Mouse (Mus musculus): ENCODE data around the gene Slirp. TPM values are rescaled to one million over a fixed set of nuclear protein-coding genes. Genes with fewer than 3 reads are reported as not detected.

Slirp gene
- 6.1 and 22.0 TPM in 2 replicates for polyA plus RNA-seq (2012; rRNA removed; ENCODE audit: low replicate concordance)

GRCm38 (mm10) chr12:87443700-87444122 lies at the start of gene Slirp, which contains the start of gene Alkbh1:
Gene Slirp, plus strand, starts transcription at chr12:87443896.
Gene Alkbh1, minus strand, starts transcription at chr12:87444017.

GRCm38 (mm10) chr12:87471964-87472786 lies 28.5 kb downstream of the Slirp start, which contains the start of gene Snw1:
Gene Snw1, minus strand, starts transcription at chr12:87472274.

GRCm38 (mm10) chr12:87494421-87494820 lies 50.7 kb downstream of the Slirp start, which contains the start of gene Gm5788:
Gene Gm5788, plus strand, starts transcription at chr12:87494721.

Other genes with a start within 250 kb of the Slirp start
- gene Samd15, start 244.2 kb upstream of the Slirp start, polyA plus RNA-seq (2012; rRNA removed; ENCODE audit: low replicate concordance), result not detected in 2 replicates
- gene Tmed8, start 243.4 kb upstream of the Slirp start, polyA plus RNA-seq (2012; rRNA removed; ENCODE audit: low replicate concordance), result 5.1 and 8.2 TPM in 2 replicates
- gene Noxred1, start 205.2 kb upstream of the Slirp start, polyA plus RNA-seq (2012; rRNA removed; ENCODE audit: low replicate concordance), result 0.73 and 1.2 TPM in 2 replicates
- gene Vipas39, start 177.6 kb upstream of the Slirp start, polyA plus RNA-seq (2012; rRNA removed; ENCODE audit: low replicate concordance), result 21.4 and 56.2 TPM in 2 replicates
- 34.0 and 47.0 TPM in 2 replicates for gene Ahsa1, start 177.4 kb upstream of the Slirp start, polyA plus RNA-seq (2012; rRNA removed; ENCODE audit: low replicate concordance)
- 0.62 and 1.4 TPM in 2 replicates for gene Ism2, start 144.2 kb upstream of the Slirp start, polyA plus RNA-seq (2012; rRNA removed; ENCODE audit: low replicate concordance)
- gene Sptlc2, start 55.5 kb upstream of the Slirp start, polyA plus RNA-seq (2012; rRNA removed; ENCODE audit: low replicate concordance), result 6.3 and 12.0 TPM in 2 replicates
- gene Alkbh1, start 121 bp downstream of the Slirp start, polyA plus RNA-seq (2012; rRNA removed; ENCODE audit: low replicate concordance), result 16.1 and 18.7 TPM in 2 replicates
- gene Snw1, start 28.4 kb downstream of the Slirp start, polyA plus RNA-seq (2012; rRNA removed; ENCODE audit: low replicate concordance), result 6.1 and 12.5 TPM in 2 replicates
- gene Gm5788, start 50.8 kb downstream of the Slirp start, polyA plus RNA-seq (2012; rRNA removed; ENCODE audit: low replicate concordance), result not detected in 2 replicates
- gene Gm8300, start 70.4 kb downstream of the Slirp start, polyA plus RNA-seq (2012; rRNA removed; ENCODE audit: low replicate concordance), result not detected in 2 replicates
- not detected in 2 replicates for gene Oog1, start 158.8 kb downstream of the Slirp start, polyA plus RNA-seq (2012; rRNA removed; ENCODE audit: low replicate concordance)
- not detected in 2 replicates for gene Gm4027, start 175.0 kb downstream of the Slirp start, polyA plus RNA-seq (2012; rRNA removed; ENCODE audit: low replicate concordance)
- not detected in 2 replicates for gene Gm16381, start 200.7 kb downstream of the Slirp start, polyA plus RNA-seq (2012; rRNA removed; ENCODE audit: low replicate concordance)